Mouse (Mus musculus) embryonic facial prominence, embryonic 11.5 days (tissue): ENCODE measurements at regions not wholly inside any gene's neighbourhood (a gene's known extent, or its start where the extent isn't known, plus 50 kb on each side); places are given as distances from the start of the nearest gene placed in this dataset.
A peak's percentile ranks its signal among the peaks of the same experiment; 100 is the strongest.

Experiments
- ATAC-seq: fragments of 200-750 bp; cut with Nextera tagmentation; replicated peaks from 2 replicates; pipeline ENCODE4 v1.8.0; 2017; ENCODE audit warnings: low read depth; ENCODE audit not compliant: insufficient number of reproducible peaks, low FRiP score, low TSS enrichment
- DNase-seq: peaks from one replicate; pipeline ENCODE4 v3.0.0-alpha.2; 2015; ENCODE audit warnings: low spot score
- H3K27ac ChIP-seq: fragments of 300-500 bp; sonication (generic); replicated peaks from 2 replicates; pipeline ENCODE4 v1.5.1; 2014; ENCODE audit warnings: mild to moderate bottlenecking, low read depth, low read length, control low read depth
- H3K27me3 ChIP-seq: fragments of 300-500 bp; sonication (generic); 2 replicates; pipeline ENCODE4 v1.6.1; 2014; ENCODE audit warnings: mild to moderate bottlenecking, low read length, moderate library complexity, mixed read lengths; ENCODE audit not compliant: control insufficient read depth, insufficient read depth
- H3K36me3 ChIP-seq: fragments of 300-500 bp; sonication (generic); replicated peaks from 2 replicates; pipeline ENCODE4 v1.6.1; 2014; ENCODE audit warnings: low read depth, mild to moderate bottlenecking, low read length, moderate library complexity, mixed read lengths; ENCODE audit not compliant: control insufficient read depth, insufficient read depth
- H3K4me1 ChIP-seq: fragments of 300-500 bp; sonication (generic); 2 replicates; pipeline ENCODE4 v1.6.1; 2014; ENCODE audit warnings: low read length, mixed read lengths; ENCODE audit not compliant: control insufficient read depth, insufficient read depth
- H3K4me2 ChIP-seq: fragments of 300-500 bp; sonication (generic); 2 replicates; pipeline ENCODE4 v1.6.1; 2014; ENCODE audit warnings: low read depth, mild to moderate bottlenecking, control low read depth, low read length, moderate library complexity
- H3K4me3 ChIP-seq: fragments of 300-500 bp; sonication (generic); 2 replicates; pipeline ENCODE4 v1.5.1; 2014; ENCODE audit warnings: low read depth, low read length, control low read depth
- H3K9ac ChIP-seq: fragments of 300-500 bp; sonication (generic); replicated peaks from 2 replicates; pipeline ENCODE4 v1.6.1; 2014; ENCODE audit warnings: mild to moderate bottlenecking, control low read depth, low read length
- H3K9me3 ChIP-seq: fragments of 300-500 bp; sonication (generic); replicated peaks from 2 replicates; pipeline ENCODE4 v1.6.1; 2016; ENCODE audit warnings: mild to moderate bottlenecking, low read length, inconsistent platforms, mixed read lengths; ENCODE audit not compliant: control insufficient read depth
- WGBS: fragments of 180-500 bp; shearing (Covaris S2); extraction: QIAGEN DNeasy Blood & Tissue Kit; methylation state at CpG from one replicate; pipeline ENCODE4 v1.1.7; 2014; 5-methylcytosine and 5-hydroxymethylcytosine counted together

GRCm38 (mm10) chr11:112659911-112660310, 122.1 kb upstream of the Sox9 start:
- no peaks in the 10 kb centered on the region for H3K4me1 ChIP-seq
- DNase-seq: no peak
- no peaks in the 10 kb centered on the region for H3K27me3 ChIP-seq
- H3K4me3 ChIP-seq: no peak overlapping the region
- H3K27ac ChIP-seq: no peak overlapping the region
- H3K9me3 ChIP-seq: no peaks in the 10 kb centered on the region
- no peak overlapping the region for H3K9ac ChIP-seq
- H3K4me2 ChIP-seq: no peak overlapping the region
- 54% methylated on average over 3 of the region's 3 CpGs for WGBS
- no peaks in the 10 kb centered on the region for H3K36me3 ChIP-seq
- ATAC-seq: no peak

DNA sequence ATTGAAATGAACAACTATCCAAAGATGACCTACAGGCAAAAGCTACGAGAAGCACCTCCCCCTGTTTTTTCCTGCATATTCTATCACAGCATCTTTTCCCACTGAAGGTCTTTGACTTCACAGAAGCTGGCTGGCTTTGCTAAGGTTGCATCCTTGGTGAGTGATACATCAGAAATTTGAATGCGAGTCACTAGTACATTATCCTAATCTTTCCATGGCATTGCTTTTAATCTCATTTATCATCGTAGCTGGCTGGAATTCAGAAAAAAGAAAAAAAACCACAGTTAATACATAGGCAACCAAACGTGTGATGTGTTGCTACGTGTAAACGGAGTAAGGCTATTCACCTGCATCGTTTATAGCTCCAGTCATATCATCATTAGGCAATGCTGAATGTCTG, 120.6 kb upstream of the Sox9 start:
- H3K9ac ChIP-seq: no peak overlapping the region
- no peak for DNase-seq
- H3K9me3 ChIP-seq: no peaks in the 10 kb centered on the region
- no peak overlapping the region for H3K4me2 ChIP-seq
- ATAC-seq: no peak
- no peaks in the 10 kb centered on the region for H3K36me3 ChIP-seq
- H3K27ac ChIP-seq: no peak overlapping the region
- H3K4me3 ChIP-seq: no peak overlapping the region
- WGBS: 92% methylated on average over 7 of the region's 7 CpGs
- H3K4me1 ChIP-seq: no peaks in the 10 kb centered on the region
- no peaks in the 10 kb centered on the region for H3K27me3 ChIP-seq

DNA sequence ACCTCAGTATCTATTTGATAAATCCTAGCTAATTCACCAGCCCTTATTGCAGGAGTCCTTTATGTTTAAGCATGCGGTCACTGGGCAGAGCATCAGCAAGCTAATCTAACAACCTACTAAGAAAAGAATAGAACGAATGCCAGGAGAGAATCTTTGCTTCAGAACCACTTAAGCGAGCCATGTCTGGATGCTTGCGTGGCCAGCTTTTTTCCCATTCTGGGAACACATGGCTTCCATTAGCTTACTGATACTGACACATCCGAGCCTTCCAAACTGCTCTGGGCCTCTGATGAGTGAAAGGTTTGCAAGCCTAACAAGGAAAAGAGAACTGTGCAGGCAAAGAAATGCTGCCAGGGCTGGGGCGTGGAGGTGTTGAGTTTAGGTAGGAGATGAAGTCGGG, 114.7 kb upstream of the Sox9 start:
- Histone ChIP-seq H3K27ac (no peak overlapping the region), H3K9me3 (no peaks in the 10 kb centered on the region), H3K9ac (no peak overlapping the region), H3K36me3 (no peaks in the 10 kb centered on the region), H3K4me1 (no peaks in the 10 kb centered on the region), H3K4me2 (no peak overlapping the region), H3K27me3 (no peaks in the 10 kb centered on the region), H3K4me3 (no peak overlapping the region)
- DNase-seq (peak; percentile 52), ATAC-seq (no peak)
- WGBS: 49% methylated on average over 7 of the region's 7 CpGs

GRCm38 (mm10) chr11:112672086-112672485, 109.9 kb upstream of the Sox9 start:
- Histone ChIP-seq H3K9me3 (no peaks in the 10 kb centered on the region), H3K4me2 (no peak overlapping the region), H3K27me3 (no peaks in the 10 kb centered on the region), H3K4me1 (no peaks in the 10 kb centered on the region), H3K4me3 (no peak overlapping the region), H3K36me3 (no peaks in the 10 kb centered on the region), H3K9ac (no peak overlapping the region), H3K27ac (no peak overlapping the region)
- 86% methylated on average over 4 of the region's 4 CpGs for whole genome bisulfite sequencing
- no peak for DNase-seq
- no peak for ATAC-seq

DNA sequence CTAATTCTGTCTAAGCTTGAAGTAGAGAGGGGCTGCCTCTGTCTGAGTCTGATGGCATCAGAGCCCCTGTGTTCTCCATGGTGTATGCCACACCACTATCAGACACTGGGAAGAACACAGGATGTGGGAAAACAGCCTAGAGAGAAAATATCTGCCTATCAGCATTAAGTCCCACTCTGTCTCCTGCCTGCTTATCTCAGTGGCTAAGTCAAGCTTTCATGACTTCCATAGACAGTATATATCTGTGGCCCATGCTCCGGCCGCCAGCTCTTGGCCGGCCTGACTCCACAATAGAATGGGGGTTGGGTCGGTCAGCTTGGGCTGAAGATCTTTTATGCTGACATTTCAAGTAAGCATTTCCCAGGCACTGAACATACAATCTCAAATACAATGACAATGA, 92.0 kb upstream of the Sox9 start:
- ATAC-seq (no peak), DNase-seq (no peak)
- no peaks in the 10 kb centered on the region for H3K9me3 ChIP-seq
- no peaks in the 10 kb centered on the region for H3K36me3 ChIP-seq
- no peak overlapping the region for H3K27ac ChIP-seq
- no peak overlapping the region for H3K4me2 ChIP-seq
- 92% methylated on average over 4 of the region's 4 CpGs for WGBS
- no peaks in the 10 kb centered on the region for H3K27me3 ChIP-seq
- H3K4me1 ChIP-seq: no peaks in the 10 kb centered on the region
- no peak overlapping the region for H3K9ac ChIP-seq
- H3K4me3 ChIP-seq: no peak overlapping the region

GRCm38 (mm10) chr11:112706091-112706490, 75.9 kb upstream of the Sox9 start:
- no peaks in the 10 kb centered on the region for H3K4me1 ChIP-seq
- no peak overlapping the region for H3K4me2 ChIP-seq
- DNase-seq (no peak), ATAC-seq (no peak)
- H3K27ac ChIP-seq: no peak overlapping the region
- H3K9me3 ChIP-seq: no peaks in the 10 kb centered on the region
- WGBS: 82% methylated on average over 10 of the region's 10 CpGs
- H3K36me3 ChIP-seq: no peaks in the 10 kb centered on the region
- H3K4me3 ChIP-seq: no peak overlapping the region
- no peak overlapping the region for H3K9ac ChIP-seq
- H3K27me3 ChIP-seq: no peaks in the 10 kb centered on the region

DNA sequence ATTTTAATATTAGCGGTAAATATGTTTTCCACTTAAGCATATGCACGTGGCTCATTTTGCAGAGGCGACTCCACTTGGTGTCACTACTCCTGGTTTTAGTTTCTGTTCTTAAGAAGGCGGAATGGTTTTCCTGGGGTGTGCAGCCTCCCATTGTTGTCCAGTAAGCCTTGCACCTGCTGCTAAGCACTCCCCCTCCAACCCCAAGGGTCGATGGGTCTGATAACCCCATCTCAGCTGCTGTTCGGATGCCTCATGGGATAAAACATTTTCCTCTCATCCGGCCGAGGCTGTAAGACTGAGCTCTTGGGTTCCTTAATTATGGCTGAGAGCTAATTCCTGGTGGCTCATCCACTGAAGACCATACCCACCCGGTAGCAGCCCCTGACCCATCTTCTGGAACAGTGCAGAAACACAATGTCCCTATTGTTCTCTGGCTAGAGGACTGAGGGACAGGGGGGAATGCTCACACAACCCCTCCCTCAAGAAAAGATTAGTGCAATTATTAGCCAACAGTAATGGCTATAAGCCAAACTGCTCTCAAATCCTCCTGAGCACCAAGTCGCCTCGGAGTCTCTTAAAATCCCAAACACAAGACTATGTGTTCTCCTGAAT, 73.8 kb upstream of the Sox9 start:
- ATAC-seq: peak; percentile 55; the same call in 1 of the 2 replicates
- DNase-seq: no peak
- WGBS: 47% methylated on average over 11 of the region's 11 CpGs
- no peaks in the 10 kb centered on the region for H3K36me3 ChIP-seq
- H3K4me3 ChIP-seq: no peak overlapping the region
- no peaks in the 10 kb centered on the region for H3K9me3 ChIP-seq
- no peaks in the 10 kb centered on the region for H3K27me3 ChIP-seq
- H3K4me2 ChIP-seq: no peak overlapping the region
- H3K27ac ChIP-seq: no peak overlapping the region
- no peak overlapping the region for H3K9ac ChIP-seq
- H3K4me1 ChIP-seq: no peaks in the 10 kb centered on the region

DNA sequence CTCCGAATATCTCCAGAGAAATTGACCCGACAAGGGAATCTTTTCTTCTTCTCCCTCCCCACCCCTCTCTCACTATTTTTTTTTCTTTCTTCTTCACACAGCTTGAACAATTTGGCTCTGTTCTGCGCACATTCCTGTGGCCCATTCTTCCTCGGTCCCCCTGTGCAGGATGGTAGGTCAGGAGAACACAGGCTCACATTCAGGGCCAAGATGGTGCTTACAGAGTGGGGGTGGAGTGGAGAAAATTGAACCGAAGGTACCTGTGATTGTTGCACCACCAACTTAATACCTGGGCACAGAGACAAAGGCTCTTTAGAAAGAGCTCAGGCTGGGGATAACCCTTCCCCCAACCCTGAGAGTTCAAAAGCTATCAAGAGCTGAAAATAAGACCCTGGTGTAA, 70.4 kb upstream of the Sox9 start:
- no peak overlapping the region for H3K9ac ChIP-seq
- no peaks in the 10 kb centered on the region for H3K9me3 ChIP-seq
- no peaks in the 10 kb centered on the region for H3K27me3 ChIP-seq
- H3K36me3 ChIP-seq: no peaks in the 10 kb centered on the region
- H3K4me2 ChIP-seq: no peak overlapping the region
- H3K4me3 ChIP-seq: no peak overlapping the region
- WGBS: 28% methylated on average over 5 of the region's 5 CpGs
- no peak overlapping the region for H3K27ac ChIP-seq
- H3K4me1 ChIP-seq: no peaks in the 10 kb centered on the region
- ATAC-seq: no peak
- DNase-seq: no peak
